In genomic region chr5:135457961-135458360, GRCm38 (mm10) we compare ENCODE assay signal across 35 mouse cellular contexts.
"Had no signal": no experiment of that assay in that cellular context is flagged by ENCODE, and none has a peak within 500 bp of the region (broad histone marks: within the 10 kb centered on the region; RNA-seq: fewer than 3 reads in every experiment).

No protein-coding gene starts in this region.

- DNase-seq: heart, postnatal 10 days; heart, postnatal 14 days; heart, postnatal 36 days; heart, postnatal 4 days; kidney, adult 11 months; kidney, adult 18-20 months; kidney, adult 2 months; kidney, adult 8-10 months; kidney, adult 9 months; kidney, postnatal 10 days; kidney, postnatal 14 days; kidney, postnatal 25 days; kidney, postnatal 36 days; kidney, postnatal 4 days; layer of hippocampus, adult 9-11 months; layer of hippocampus, postnatal 36 days had no signal

- H3K27me3 ChIP-seq: heart, embryonic 12.5 days; heart, embryonic 13.5 days; heart, embryonic 15.5 days; hindbrain, embryonic 12.5 days; hindbrain, embryonic 13.5 days; hindbrain, embryonic 15.5 days; intestine, embryonic 15.5 days; kidney, embryonic 15.5 days had no signal

- H3K4me1 ChIP-seq: heart, embryonic 15.5 days; intestine, embryonic 15.5 days had no signal

- H3K27ac ChIP-seq: heart, embryonic 10.5 days; heart, embryonic 13.5 days; heart, embryonic 15.5 days; hindbrain, embryonic 10.5 days; hindbrain, embryonic 12.5 days; hindbrain, embryonic 13.5 days; hindbrain, embryonic 14.5 days; hindbrain, embryonic 15.5 days; hindbrain, postnatal 0 days; intestine, embryonic 15.5 days; kidney, embryonic 15.5 days; kidney, postnatal 0 days; layer of hippocampus, adult 2 months; left cerebral cortex, adult 2 months had no signal

- H3K4me3 ChIP-seq: heart, embryonic 10.5 days; heart, embryonic 12.5 days; heart, embryonic 13.5 days; heart, embryonic 15.5 days; hindbrain, embryonic 10.5 days; hindbrain, embryonic 12.5 days; hindbrain, embryonic 13.5 days; hindbrain, embryonic 15.5 days; intestine, embryonic 15.5 days; kidney, embryonic 15.5 days; layer of hippocampus, adult 2 months; left cerebral cortex, adult 2 months had no signal

- ATAC-seq: hindbrain, embryonic 16.5 days; hindbrain, postnatal 0 days; inflammation-experienced regulatory T-cells, adult 6 months; intestine, embryonic 15.5 days; intestine, embryonic 16.5 days; intestine, postnatal 0 days had no signal
